Mouse (Mus musculus): ENCODE measurements at regions not wholly inside any gene's neighbourhood (a gene's known extent, or its start where the extent isn't known, plus 50 kb on each side); places are given as distances from the start of the nearest gene placed in this dataset.

DNA sequence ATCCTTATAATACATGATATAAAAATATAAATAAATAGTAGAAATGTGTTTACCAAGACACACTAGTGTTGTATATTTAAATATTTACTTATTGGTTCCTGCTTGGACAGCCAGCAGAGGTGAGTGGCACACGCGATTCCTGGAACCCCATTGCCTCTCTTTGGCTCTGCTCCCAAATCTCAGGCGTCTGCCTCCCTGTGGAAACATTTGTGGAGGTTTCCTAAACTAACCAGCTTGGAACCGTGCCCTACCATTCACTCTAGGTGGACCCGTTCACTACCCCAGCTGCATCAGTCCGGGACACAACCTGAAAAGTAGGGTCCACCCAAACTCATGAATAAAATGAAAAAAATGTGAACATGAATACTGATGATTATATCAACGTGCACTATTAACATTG lies 404.0 kb upstream of the Defb41 start:
- H3K4me2 ChIP-seq, result no peak overlapping the region
- no peak for ATAC-seq (ENCODE audit: low FRiP score)
- no peaks in the 10 kb centered on the region for H3K4me1 ChIP-seq (replicated peaks)
- 84% methylated on average over 7 of the region's 7 CpGs for whole genome bisulfite sequencing
- H3K36me3 ChIP-seq, result no peaks in the 10 kb centered on the region
- H3K9me3 ChIP-seq, result no peaks in the 10 kb centered on the region
- H3K27me3 ChIP-seq, result no peaks in the 10 kb centered on the region
- no peak overlapping the region for H3K9ac ChIP-seq
- H3K4me3 ChIP-seq, result no peak overlapping the region
- no peak overlapping the region for H3K27ac ChIP-seq

DNA sequence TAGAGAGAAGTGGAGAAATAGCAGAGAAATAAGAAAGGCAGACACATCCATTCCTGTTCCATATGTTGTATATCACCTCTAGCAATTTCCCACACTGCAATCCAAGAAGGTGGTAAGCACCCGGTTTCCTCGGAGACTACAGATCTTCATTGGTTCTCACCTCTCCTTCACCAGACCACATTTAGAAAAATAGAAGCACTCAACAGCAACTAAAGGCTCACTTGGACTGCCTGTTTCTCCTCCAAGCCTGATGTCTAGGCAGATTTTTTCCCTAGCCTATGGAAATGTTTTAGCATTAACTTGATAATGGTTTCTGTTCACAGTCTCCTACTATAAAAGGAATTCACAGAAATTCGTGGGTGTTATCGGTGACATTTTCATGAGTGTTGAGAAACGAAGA lies 403.3 kb upstream of the Defb41 start:
- no peak overlapping the region for H3K9ac ChIP-seq
- H3K4me1 ChIP-seq (replicated peaks), result no peaks in the 10 kb centered on the region
- H3K4me2 ChIP-seq, result no peak overlapping the region
- no peaks in the 10 kb centered on the region for H3K27me3 ChIP-seq
- no peak for ATAC-seq (ENCODE audit: low FRiP score)
- H3K4me3 ChIP-seq, result no peak overlapping the region
- H3K9me3 ChIP-seq, result no peaks in the 10 kb centered on the region
- H3K27ac ChIP-seq, result no peak overlapping the region
- H3K36me3 ChIP-seq, result no peaks in the 10 kb centered on the region
- WGBS, result 96% methylated on average over 5 of the region's 5 CpGs

DNA sequence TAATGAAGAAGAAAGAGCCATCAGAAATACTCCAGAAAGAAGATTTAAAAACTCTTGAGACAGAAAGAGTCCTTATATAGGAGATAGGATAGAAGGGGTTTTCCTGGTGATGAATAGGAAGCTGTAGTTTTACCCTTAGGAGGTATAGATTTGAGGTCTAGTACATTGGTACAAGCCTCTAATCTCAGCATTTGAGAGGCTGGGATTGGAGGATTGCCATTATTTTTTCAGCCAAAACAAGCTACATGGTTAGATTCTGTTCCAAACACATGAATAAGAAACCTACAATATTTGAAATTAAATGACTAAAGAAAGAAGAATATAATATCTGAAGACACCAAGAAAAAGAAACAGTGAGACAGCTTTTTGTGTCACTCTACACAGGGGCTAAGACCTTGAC lies 375.9 kb upstream of the Defb41 start:
- H3K4me1 ChIP-seq (replicated peaks), result peaks cover 8% of the 10 kb centered on the region
- H3K9me3 ChIP-seq, result no peaks in the 10 kb centered on the region
- no peak overlapping the region for H3K4me2 ChIP-seq
- no peak overlapping the region for H3K4me3 ChIP-seq
- H3K27me3 ChIP-seq, result no peaks in the 10 kb centered on the region
- no peak overlapping the region for H3K9ac ChIP-seq
- ATAC-seq (ENCODE audit: low FRiP score), result no peak
- no peak overlapping the region for H3K27ac ChIP-seq
- no peaks in the 10 kb centered on the region for H3K36me3 ChIP-seq

DNA sequence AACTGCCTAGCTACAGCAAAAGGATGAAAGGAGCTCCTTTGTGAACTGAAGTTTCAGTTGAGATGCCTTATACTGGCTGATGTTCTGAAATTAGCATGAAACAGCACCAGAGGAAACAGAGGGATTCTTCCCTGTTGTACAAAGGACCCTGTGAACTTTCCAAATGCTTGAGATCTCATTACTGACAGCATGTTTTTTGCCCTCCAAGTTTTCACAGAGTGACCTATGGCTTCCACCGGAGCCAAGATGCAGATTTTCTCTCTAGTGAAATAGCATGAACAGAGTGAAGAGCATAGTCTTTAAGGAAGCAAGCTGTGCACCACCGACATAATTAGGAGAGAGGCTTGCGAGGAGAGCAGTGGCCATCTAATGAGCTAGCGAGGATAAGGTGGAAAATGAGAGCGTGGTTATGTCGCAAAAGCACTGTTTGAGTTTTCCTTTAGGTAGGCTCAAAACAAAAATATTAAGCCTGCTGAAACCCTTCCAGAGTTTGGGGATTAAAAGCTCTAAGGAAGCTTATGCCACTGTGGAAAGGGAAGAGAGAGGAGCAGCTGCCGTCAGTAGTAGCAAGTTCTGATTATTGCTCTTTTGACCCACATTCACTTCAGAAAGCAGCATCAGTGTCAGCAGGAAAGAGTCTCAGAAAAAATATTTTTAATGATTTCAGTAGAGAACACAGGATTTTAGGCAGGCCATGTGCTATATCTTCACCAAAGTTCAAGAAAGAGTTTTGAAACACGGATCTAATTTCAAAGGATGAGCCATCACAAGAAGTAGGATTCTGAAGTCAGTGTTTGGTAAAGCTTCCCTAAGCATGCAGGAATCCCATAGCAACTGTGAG lies 374.7 kb upstream of the Defb41 start:
- Histone ChIP-seq H3K9me3 (no peaks in the 10 kb centered on the region), H3K9ac (no peak overlapping the region), H3K27ac (no peak overlapping the region), H3K4me2 (peak overlapping the region; percentile 16; the same call in 1 of the 2 replicates), H3K36me3 (no peaks in the 10 kb centered on the region), H3K27me3 (no peaks in the 10 kb centered on the region), H3K4me1 (replicated peaks) (peaks cover 8% of the 10 kb centered on the region), H3K4me3 (no peak overlapping the region)
- WGBS, result 17% methylated on average over 8 of the region's 8 CpGs
- ATAC-seq (ENCODE audit: low FRiP score), result peak; percentile 43; the same call in 1 of the 2 replicates

DNA sequence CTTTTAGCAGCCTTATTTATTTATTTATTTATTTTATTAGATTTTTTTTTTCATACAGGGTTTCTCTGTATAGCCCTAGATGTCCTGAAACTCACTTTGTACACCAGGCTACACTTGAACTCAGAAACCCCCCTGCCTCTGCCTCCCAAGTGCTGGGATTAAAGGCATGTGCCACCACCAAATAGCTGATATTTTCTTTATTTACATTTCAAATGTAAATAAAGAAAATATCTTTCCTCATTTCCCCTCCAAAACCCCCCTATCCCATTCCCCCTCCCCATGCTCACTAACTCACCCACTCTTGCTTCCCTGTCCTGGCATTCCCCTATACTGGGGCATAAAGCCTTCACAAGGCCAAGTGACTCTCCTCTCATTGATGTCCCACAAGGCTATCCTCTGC lies 372.4 kb upstream of the Defb41 start:
- no peaks in the 10 kb centered on the region for H3K36me3 ChIP-seq

DNA sequence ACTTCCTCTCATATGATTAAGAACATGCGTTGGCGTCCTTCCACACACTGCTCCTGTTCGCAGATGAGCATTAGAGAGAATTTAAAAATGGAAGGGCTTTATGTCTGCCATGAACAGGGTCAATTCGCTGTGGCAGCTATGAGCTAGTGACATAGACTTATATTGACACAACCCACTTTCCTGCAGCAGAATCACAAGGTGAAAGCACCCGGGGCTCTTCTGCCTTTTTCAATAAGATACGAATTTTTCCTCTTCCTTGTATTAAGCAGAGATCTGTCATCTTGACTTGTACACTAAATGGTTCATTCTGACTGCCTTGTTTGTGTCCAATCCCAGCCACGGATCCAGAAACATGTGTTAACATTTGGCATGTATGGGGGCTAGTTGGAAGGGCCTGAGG lies 345.3 kb upstream of the Defb41 start:
- no peaks in the 10 kb centered on the region for H3K27me3 ChIP-seq
- no peak overlapping the region for H3K4me3 ChIP-seq
- H3K27ac ChIP-seq, result no peak overlapping the region
- H3K9me3 ChIP-seq, result no peaks in the 10 kb centered on the region
- ATAC-seq (ENCODE audit: low FRiP score), result no peak
- no peak overlapping the region for H3K9ac ChIP-seq
- WGBS, result 79% methylated on average over 7 of the region's 7 CpGs
- no peaks in the 10 kb centered on the region for H3K36me3 ChIP-seq
- H3K4me2 ChIP-seq, result no peak overlapping the region
- H3K4me1 ChIP-seq (replicated peaks), result no peaks in the 10 kb centered on the region

More for the DNA sequence above, 372.4 kb upstream of the Defb41 start:
- Histone ChIP-seq H3K4me3 (no peak overlapping the region), H3K4me2 (no peak overlapping the region), H3K9ac (no peak overlapping the region), H3K27me3 (no peaks in the 10 kb centered on the region), H3K27ac (no peak overlapping the region), H3K4me1 (replicated peaks) (peaks cover 8% of the 10 kb centered on the region), H3K9me3 (no peaks in the 10 kb centered on the region)
- no peak for ATAC-seq (ENCODE audit: low FRiP score)

DNA sequence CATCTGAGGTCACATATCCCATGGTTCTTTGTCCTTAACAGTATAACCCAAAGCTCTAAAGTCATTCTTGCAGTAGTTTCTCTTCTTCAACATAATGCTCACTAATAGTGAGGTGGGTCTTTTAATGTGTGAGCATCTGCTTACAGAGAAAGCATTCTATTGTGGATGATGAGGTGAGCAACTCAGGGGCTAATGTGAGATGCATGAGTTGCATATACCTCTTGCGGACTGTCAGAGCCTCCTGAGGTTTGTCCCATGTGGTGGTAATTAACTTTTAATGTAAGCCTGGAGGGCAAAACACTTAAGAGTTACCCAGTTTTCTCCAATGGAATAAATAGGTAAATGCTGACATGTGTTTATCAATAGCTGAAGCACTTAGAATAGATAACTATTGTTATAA lies 334.9 kb upstream of the Defb41 start:
- Histone ChIP-seq H3K27me3 (no peaks in the 10 kb centered on the region), H3K4me3 (no peak overlapping the region), H3K4me1 (replicated peaks) (no peaks in the 10 kb centered on the region; the same call in 1 of the 2 replicates), H3K4me2 (no peak overlapping the region), H3K9ac (no peak overlapping the region), H3K9me3 (no peaks in the 10 kb centered on the region), H3K27ac (no peak overlapping the region), H3K36me3 (no peaks in the 10 kb centered on the region)
- no peak for ATAC-seq (ENCODE audit: low FRiP score)
- 37% methylated on average over 1 of the region's 1 CpGs for WGBS

DNA sequence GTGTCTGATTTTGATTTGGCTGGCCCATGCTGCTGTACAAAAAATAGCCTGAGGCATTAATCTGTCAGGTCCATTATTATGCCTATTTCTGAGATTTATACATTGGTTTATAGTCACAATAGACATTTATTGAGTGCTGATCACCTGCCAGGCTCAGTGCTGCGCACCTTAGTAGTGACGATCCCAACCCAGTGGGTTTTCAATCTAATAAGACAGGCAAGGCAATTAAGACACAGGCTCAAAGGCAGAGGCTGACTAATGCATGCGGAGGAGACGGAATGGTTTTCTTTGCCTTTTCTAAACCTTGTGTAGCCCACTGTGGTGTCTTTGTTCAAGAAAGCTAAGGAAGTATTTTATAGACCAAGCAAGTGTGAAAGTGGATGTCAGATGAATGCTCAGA lies 334.0 kb upstream of the Defb41 start:
- 45% methylated on average over 4 of the region's 4 CpGs for whole genome bisulfite sequencing
- Histone ChIP-seq H3K9me3 (no peaks in the 10 kb centered on the region), H3K4me2 (no peak overlapping the region), H3K27ac (no peak overlapping the region), H3K9ac (no peak overlapping the region), H3K4me3 (no peak overlapping the region), H3K4me1 (replicated peaks) (no peaks in the 10 kb centered on the region; the same call in 1 of the 2 replicates), H3K36me3 (no peaks in the 10 kb centered on the region), H3K27me3 (no peaks in the 10 kb centered on the region)
- ATAC-seq (ENCODE audit: low FRiP score), result no peak

DNA sequence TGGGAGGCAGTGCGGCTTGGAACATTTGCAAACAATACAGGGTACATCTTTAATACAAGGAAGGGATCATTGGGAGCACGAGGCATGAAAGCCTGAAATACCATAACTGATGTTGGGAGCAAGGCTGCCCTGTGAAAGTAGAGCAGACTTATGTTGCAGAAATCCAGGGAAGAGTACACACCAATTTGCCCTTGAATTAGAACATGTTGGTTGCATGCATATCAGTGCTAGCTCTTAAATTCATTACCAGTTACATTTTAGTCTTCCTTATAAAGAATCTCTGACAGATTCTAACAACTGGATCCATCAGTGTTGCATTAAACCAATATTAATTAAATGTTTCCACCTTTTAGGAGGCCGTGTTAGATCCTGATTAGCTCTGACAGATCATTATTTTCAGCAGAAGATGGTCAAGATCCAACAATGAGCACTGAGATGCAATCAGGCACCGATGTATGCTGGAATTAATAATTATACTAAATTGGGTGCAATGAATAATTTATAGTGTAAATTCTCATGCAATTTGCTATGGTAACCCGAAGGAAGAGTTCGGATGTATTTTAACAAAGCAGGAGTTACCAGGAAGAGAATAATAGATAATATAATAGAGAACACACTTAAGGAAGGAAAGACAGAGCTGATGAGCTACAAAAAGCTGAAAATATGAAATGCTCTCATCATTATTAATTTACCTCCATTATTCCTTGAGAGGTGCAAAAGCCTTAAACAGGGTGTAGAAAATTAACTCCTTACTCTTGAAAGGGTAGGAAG lies 318.6 kb upstream of the Defb41 start:
- Histone ChIP-seq H3K27ac (no peak overlapping the region), H3K4me2 (no peak overlapping the region), H3K27me3 (no peaks in the 10 kb centered on the region), H3K4me3 (no peak overlapping the region), H3K36me3 (no peaks in the 10 kb centered on the region), H3K9ac (no peak overlapping the region), H3K9me3 (no peaks in the 10 kb centered on the region), H3K4me1 (replicated peaks) (no peaks in the 10 kb centered on the region)
- no peak; the same call in 1 of the 2 replicates for ATAC-seq (ENCODE audit: low FRiP score)
- WGBS, result 43% methylated on average over 6 of the region's 6 CpGs

DNA sequence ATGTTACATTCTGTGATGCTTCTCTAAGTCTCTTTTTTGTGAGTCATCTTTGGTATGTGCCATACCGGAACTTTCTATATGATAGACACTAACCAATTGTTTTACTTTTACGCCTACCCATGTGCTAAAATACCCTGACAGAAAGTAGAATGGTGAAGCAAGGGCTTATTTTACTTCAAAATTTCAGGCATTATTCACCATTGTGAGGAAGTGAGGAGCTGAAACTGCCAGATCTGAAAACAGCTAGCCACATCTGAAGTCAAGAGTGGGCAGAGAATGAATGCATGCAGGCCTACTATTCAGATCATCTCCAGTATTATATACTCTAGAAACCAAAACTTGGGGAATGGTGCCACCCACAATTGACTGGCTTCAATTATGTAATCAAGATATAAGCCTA lies 313.7 kb upstream of the Defb41 start:
- WGBS, result 88% methylated on average over 2 of the region's 2 CpGs
- Histone ChIP-seq H3K9me3 (no peaks in the 10 kb centered on the region), H3K4me1 (replicated peaks) (no peaks in the 10 kb centered on the region), H3K4me2 (no peak overlapping the region), H3K27ac (no peak overlapping the region), H3K9ac (no peak overlapping the region), H3K27me3 (no peaks in the 10 kb centered on the region), H3K4me3 (no peak overlapping the region), H3K36me3 (no peaks in the 10 kb centered on the region)
- no peak for ATAC-seq (ENCODE audit: low FRiP score)

DNA sequence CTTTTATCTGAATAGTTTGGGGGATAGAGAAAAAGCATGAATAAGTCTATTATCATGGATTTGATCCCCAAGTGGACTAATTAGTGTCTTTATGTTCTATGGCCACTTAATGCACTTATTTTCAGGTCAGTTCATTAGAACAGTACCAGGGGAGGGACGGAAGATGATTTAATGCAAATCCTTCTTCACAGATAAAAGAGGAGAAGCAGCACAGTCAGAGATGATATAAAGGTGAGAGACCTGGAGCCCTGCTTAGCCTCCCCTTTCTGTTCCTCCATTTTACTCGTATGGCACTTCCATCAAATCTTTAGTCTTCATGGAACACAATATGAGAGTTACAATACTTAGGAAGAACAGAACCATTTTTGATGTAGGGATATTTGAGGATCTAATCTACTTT lies 302.1 kb upstream of the Defb41 start:
- no peaks in the 10 kb centered on the region for H3K36me3 ChIP-seq
- H3K9ac ChIP-seq, result no peak overlapping the region
- H3K4me2 ChIP-seq, result no peak overlapping the region
- no peak overlapping the region for H3K4me3 ChIP-seq
- 67% methylated on average over 2 of the region's 2 CpGs for WGBS
- H3K27me3 ChIP-seq, result no peaks in the 10 kb centered on the region
- no peak overlapping the region for H3K27ac ChIP-seq
- H3K9me3 ChIP-seq, result no peaks in the 10 kb centered on the region
- no peak for ATAC-seq (ENCODE audit: low FRiP score)
- no peaks in the 10 kb centered on the region for H3K4me1 ChIP-seq (replicated peaks)

DNA sequence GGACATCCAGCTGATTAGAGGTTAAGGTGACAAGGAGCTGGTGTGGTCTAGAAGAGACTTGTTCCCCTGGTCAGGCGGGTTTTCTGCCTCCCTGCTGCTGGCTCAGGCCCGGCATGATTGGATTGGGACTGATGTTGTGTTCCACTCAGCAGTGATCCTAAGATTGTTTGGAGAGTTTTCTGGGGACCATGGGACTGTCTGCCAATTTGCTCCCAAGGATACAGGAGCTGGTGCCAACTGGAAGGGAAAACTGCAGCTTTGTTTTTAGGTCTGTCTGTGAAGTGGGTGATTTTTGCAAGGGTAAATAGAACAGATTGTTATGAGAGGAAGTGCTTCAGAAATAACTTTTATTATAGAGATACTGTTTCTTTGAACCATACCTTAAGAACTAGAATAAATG lies 286.3 kb upstream of the Defb41 start:
- no peaks in the 10 kb centered on the region for H3K9me3 ChIP-seq
- no peaks in the 10 kb centered on the region for H3K4me1 ChIP-seq (replicated peaks)
- H3K27ac ChIP-seq, result no peak overlapping the region
- no peaks in the 10 kb centered on the region for H3K27me3 ChIP-seq
- no peak overlapping the region for H3K4me2 ChIP-seq
- H3K4me3 ChIP-seq, result no peak overlapping the region
- WGBS, result 71% methylated on average over 2 of the region's 2 CpGs
- H3K36me3 ChIP-seq, result no peaks in the 10 kb centered on the region
- no peak overlapping the region for H3K9ac ChIP-seq
- ATAC-seq (ENCODE audit: low FRiP score), result no peak

DNA sequence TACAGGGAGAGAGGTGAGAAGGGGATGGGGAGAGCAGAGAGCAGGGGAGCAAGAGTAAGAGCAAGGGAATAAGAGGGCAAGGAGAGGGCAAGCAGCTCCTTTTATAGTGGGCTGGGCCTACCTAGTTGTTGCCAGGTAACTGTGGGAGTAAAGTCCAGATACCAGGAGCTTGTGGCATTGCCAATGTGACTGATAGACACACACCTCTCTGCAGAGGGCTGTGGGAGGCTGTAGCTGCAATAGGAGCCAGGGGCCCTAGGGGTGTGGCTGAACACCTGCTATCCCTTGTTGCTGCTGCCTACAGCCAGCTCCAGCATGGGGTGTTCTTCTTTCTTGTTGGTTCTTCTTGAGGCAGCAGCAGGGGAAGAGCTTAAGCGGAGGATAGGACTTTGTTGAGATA lies 266.8 kb upstream of the Defb41 start:
- no peaks in the 10 kb centered on the region for H3K9me3 ChIP-seq
- H3K4me2 ChIP-seq, result no peak overlapping the region
- ATAC-seq (ENCODE audit: low FRiP score), result no peak
- H3K4me3 ChIP-seq, result no peak overlapping the region
- no peaks in the 10 kb centered on the region for H3K27me3 ChIP-seq
- WGBS, result 100% methylated on average over 1 of the region's 1 CpGs
- no peak overlapping the region for H3K27ac ChIP-seq
- no peak overlapping the region for H3K9ac ChIP-seq
- H3K36me3 ChIP-seq, result no peaks in the 10 kb centered on the region
- no peaks in the 10 kb centered on the region for H3K4me1 ChIP-seq (replicated peaks)

Data from hindbrain, embryonic 13.5 days (tissue).